Mouse (Mus musculus) gastrocnemius, postnatal 4 days (tissue): ENCODE measurements around the gene Taf11. TPM values are rescaled to one million over a fixed set of nuclear protein-coding genes. Genes with fewer than 3 reads are reported as not detected.

Source experiments
- DNase-seq, 2 experiments: peaks; one replicate each; pipeline ENCODE4 v3.0.0; 2021 to 2022; ENCODE audit warnings: low spot score in 2 of 2, mixed read lengths in 2 of 2
- total RNA-seq, 2 experiments: library from RNA; stranded (reverse); gene quantifications; 2 replicates each; pipeline ENCODE4 v1.2.3; 2021

Taf11 gene
- total RNA-seq, 2 experiments from 2014 or later: 27.7 to 27.9 TPM

DNA sequence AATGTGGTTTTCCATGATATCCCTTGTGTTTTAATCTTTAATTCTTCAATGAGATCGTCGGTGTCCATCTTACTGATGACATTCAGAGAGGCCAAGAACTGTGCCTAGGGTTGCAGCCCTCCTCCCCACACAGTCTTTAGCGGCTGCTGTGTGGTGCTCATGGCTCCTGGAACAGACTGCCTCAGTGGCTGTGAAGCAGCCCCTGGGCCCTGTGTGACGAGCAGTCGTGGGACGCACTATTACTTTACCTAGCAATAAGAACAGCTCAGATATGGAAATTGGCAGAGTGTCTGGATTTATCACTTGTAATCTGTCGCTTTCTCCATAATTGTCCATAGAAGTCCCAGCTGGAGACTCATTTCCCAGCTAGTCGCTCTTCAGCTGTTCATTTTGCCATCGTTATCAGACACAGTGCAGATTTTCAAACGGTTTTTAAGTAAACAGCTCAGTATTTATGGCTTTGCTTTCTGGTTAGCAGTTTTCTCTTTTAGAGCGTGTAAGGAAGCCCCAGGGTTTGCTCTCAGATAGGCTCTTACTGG lies 12.6 kb upstream of the Taf11 start:
- DNase-seq: no peak

DNA sequence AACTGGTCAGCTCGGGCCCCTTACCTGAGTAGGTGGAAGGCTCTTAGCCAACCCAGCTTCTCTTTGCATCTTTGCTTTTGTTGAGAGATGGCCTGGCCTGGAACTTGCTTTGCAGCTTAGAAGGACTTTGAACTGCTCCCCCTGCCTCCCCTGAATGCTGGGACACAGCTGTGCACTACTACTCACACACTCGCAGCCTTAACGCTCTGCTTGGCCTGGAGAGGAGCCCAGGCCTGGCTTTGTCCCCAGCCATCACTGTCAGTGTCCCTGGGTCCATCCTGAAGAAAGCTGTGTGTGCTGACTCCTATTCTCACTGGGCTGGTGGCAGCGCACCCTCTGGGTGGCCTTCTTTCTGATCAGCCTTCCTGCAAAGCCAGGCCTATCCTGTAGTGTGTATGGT lies 11.0 kb upstream of the Taf11 start:
- DNase-seq: peak in 1 of 2 experiments; percentile 46

DNA sequence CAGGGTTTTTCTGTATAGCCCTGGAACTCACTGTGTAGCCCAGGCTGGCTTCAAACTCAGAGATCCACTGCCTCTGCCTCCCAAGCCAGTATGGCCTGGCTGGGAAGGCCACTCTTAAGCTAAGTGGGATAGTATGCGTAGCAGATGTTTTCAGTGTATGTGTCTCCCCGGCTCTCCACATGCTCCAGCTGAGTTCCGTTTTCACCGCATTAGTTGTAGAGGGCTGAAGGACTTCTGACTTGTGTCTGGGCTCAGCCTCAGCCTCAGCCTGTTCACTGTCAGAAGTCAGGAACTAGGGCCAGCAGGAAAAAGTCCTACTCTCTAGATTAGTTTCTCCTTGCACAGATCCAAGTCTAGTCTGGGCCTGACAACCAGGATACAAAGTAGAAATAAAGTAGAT lies 6.7 kb upstream of the Taf11 start:
- no peak for DNase-seq

DNA sequence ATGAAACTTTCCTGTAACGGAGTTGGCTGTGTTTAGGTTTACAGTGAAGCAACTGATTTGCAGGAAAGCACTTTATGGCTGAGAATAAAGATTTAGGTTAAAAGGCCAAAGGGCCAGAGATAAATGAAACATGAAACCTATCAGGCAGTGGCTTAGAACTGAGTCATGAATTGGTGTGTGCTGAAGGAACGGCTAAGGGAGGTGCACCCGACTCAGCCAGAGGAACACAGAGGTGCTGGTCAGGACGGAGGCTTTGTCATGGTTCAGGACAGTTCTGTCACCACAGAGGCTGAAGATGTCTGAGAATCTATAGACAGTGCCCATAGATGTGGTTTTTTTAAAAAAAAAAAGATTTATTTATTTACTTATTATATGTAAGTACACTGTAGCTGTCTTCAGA lies 5.1 kb upstream of the Taf11 start:
- no peak for DNase-seq

DNA sequence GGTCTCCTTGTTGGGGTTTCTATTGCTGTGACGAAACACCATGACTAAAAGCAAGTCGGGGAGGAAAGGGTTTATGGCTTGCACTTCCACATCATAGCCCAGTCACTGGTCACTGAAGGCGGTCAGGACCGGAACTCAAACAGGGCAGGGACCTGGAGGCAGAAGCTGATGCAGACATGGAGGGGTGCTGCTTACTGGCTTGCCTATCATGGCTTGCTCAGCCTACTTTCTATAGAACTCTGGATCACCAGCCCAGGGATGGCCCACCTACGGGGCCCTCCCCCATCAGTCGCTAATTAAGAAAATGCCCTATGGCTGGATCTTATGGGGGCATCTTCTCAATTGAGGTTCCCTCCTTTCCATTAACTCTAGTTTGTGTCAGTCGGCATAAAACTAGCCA lies 1.7 kb upstream of the Taf11 start:
- no peak for DNase-seq

DNA sequence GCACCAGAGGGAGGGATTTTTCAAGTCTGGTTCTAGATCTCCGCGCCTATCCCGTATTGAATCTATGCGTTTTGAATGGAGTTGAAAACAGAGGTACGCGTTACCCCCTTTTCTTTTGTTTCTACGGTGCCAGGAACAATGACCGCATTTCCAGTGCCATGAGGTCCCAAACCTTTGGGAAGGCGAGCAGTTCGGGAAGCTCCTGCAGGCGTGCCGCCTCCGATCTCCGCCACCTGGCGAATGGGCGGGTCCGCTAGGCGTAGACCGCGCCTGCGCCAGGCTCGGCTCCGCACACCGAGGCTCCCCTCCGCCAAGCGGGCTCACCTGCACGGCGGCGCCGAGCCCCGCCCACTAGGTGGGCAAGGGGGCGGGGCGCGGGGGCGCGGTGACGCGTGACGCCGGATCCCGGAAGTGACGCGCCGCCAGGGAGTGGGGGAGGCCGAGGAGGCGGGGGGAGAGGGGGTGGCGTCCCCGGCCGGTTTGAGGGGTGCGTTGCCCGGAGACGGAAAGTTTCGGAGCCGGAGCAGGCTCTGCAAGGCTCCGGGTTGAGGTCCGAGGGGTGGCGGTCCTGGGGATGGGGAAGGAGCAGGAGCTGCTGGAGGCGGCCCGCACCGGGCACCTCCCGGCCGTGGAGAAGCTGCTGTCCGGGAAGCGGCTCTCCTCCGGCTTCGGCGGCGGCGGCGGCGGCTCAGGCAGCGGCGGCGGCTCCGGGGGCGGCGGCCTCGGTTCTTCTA lies 589 bp downstream of the Taf11 start, which contains the start of gene Anks1:
Gene Anks1, plus strand, starts transcription at position 419 of the 734 bp plus-strand sequence.
- peak; percentile 78 to 88 for DNase-seq

DNA sequence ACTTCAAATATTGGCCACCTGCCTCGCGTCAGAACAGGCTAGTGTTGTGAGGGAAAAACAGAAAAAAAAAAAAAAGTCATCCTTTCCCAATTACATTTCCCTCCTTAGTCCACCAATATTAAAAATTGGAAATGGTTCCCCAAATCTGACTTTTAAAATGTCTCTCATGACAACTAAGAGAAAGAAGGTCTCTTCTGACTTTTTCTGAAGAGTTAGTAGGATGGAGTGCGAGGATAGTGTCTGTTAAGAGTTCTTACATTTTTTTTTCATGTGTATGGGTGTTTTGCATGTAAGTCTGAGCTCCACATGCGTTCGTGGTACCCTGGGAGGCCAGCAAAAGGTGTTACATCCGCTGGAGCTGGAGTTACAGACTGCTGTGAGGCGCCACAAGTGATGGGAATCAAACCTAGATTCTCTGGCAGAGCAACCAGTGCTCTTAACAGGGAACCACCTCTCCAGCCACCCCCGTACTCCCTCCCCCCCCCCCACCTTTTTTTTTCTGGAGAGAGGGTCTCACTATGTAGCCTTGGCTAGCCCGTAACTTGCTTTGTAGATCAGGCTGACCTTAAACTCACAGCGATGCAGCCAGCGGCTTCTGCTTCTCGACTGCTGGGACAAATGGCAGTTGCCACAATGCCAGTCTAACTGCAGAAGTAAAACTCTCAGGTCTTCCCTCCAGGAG lies 1.3 kb downstream of the Taf11 start:
- DNase-seq: no peak

DNA sequence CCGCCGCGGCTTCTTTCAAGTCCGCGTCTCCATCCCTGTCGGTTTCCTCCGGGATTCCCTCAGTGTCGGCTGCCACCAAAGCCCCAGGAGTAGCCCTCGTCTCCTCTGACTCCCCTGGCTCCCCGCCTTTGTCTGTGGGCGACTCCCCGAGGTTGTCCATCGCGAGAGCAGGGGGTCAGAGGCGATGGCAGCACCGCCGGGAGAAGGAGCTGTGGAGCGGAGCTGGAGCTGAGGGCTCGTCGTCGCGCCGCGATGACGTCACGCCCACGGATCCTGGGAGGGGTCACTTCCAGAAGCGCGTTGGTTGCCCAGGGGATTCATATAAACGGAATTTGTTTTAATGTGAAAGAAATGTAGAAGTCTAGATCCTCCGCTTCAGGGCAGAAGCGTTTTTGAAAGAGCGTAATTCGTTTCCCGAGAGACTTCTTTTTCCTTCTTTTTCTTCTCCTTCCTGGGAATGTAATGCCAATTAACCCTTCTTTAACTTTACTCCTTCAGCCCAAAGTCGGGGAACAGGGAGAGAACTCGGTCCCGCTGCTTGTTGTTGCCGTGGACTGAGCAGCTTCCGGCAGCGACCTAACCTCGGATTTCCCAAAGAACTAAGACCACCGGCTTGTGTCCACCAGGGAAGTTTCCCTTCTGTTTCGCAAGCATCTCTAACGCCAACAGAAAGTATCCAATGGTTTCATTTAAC lies 2.0 kb downstream of the Taf11 start:
- peak; percentile 92 for DNase-seq

DNA sequence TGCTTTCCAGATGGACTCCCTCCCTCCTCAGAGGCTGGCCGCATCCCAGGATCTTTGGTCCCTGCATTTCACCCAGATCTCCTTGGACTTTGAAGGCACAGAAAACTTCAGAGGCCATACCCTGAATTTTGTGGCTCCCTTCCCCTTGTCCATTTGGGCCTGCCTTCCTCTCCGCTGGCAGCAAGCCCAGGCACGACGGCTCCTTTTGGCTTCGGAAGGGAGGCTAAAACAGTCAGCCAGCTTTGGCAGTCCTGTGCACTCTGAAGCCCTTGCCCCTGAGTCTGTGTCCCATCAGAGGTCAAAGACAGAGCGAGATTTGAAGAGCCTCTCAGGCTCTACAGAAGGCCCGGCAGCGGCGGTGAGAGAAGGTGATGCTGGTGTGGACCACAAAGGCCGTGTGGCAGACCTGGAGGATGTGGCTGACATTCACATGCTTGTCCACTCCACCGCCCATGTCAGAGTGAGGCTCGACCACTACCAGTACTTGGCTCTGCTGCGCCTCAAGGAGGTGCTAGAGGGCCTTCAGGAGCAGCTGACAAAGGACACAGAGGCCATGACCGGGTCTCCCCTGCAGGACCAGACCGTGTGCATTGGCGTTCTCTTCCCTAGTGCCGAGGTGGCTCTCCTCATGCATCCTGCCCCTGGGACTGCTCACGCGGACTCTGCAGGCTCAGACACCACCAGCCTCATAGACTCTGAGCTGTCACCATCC lies 23.0 kb downstream of the Taf11 start:
- no peak for DNase-seq

DNA sequence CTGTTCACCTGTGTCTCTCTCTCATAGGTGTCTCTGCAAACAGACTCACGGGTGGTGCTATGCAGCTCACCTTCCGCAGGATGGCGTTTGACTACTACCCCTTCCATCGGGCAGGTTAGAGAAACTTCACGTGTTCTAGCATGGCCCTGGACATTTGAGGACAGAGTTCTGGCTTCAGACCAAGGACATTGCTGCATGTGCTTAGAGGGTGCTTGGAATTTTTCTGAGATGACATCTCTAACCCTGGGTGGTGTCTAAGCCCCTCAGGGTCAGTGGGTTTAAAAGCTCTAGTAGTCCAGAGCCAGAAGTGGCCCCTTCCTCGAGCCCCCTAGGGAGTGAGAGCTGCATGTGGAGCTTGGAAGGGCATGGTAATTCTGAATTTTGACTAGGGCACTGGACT lies 25.6 kb downstream of the Taf11 start:
- DNase-seq: no peak

DNA sequence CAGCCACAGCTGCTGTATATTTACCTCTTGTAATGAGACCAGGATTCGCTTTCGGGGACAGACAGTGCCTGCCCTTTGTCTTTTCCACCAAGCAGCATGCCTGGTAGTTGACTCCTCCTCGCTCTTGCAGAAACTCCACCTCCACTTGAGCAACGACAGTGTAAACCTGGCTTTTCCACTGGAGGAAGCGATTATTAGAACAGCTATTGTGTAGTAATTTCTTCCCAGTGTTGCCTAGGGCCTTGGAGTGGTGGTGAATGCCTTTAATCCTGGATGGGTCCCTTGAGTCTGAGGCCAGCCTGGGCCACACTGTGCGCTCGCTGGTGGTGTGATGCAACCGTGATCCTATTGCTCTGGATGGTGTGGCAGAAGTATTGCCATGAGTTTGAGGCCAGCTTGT lies 26.5 kb downstream of the Taf11 start:
- DNase-seq: no peak

DNA sequence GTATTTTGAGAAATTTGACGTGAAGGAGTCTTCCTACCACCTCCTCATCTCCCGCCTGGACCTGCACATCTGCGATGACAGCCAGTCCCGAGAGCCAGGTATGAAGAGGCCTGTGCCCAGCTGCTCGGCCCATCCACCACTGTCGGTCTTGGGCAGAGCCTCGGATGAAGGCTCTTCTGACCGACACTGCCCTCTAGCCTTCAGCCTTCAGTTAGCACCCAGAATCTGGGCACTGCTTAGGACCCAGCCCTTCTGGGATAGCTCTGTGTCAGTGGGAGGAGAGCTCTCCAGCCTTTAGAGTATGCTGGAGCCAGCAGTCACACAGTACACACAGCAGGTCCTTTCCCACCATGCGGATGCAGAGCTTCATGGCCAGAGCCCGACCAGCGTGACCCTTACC lies 28.1 kb downstream of the Taf11 start:
- no peak for DNase-seq

DNA sequence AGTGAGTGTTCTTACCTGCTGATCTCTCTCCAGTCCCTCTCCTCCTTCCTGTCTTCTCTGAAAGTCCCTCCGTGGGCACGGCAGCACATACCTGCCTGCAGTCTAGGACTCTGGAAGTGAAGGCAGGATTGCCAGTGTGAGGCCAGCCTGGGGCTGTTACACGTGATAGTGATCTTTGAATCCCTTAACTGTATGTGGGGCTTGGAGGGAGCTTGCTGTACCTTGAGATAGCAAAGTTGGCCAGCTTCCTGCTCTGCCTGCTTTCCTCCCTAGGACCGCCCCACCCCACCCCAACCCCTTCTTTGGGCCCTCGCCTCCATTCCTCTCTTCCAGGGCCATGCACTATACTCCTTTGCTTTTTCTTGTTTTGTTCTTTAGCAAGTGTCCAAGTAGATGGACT lies 35.1 kb downstream of the Taf11 start:
- no peak for DNase-seq

DNA sequence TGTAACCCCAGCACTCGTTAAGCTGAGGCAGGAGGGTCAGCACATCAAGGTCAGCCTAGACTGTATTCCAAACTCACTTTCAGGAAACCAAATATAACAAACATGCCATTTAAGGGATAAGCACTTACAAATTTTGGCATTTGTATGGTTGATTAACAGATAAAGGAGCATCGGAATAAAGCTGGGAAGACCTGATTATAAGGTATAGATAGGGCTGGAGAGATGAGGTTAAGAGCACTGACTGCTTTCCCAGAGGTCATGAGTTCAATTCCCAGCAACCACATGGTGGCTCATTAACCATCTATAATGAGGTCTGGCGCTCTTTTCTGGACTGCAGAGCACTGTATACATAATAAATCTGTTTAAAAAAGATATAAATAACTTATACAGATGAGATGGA lies 36.1 kb downstream of the Taf11 start:
- DNase-seq: no peak

DNA sequence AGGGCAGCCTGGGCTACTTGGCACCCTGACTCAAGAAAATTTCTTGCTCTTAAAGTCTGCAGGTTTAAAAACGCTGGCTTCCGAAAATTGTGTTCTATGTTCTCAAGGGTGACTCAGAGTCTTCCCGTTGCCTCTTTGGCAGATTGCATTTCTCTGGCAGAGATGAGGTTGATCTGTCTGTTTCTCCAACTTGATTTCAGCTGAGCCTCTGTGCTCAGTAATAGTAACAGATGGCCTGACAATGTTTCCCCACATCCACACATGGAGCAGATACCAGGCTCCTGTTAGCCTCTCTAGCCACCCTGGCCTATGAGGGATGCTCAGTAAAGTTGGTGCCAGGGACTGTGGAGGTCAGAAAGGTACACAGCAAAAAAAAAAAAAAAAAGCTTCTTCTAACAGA lies 37.8 kb downstream of the Taf11 start:
- DNase-seq: no peak

DNA sequence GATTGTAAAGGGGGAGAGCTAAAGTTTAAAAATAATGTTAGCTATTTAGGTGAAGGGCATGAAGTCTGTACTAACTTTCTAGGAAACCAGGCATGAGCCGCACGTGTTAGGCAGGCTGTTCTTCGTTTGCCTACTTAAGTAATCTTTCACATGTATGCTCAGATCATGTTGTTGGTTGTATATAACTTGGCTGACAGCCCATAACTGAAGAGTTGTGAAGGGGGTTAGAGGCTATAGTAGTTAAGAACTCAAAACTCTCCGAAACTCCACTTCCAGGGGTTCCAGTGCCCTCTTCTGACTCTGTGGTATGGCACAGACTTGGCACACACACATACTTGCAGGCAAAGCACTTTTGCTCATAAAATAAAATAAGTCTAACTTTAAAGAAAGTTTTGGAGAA lies 42.9 kb downstream of the Taf11 start:
- DNase-seq: no peak

DNA sequence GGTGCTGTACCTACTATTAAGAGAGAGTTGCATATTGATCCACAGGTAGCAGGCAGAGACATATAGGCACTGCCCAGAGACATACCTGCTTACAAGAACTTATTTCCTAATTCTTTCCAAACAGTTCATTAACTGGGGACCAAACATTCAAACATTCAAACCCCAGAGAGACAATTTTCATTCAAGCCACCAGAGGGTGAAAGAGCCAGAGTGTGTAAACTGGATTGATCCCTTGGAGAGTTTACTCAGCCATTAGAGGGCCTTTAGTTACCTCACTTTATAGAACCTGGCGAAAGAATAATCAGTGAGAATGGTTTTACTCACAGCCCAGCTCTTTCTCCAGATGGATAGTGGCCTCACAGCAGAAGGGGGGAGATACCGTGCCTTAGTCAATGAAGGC lies 44.2 kb downstream of the Taf11 start:
- no peak for DNase-seq

DNA sequence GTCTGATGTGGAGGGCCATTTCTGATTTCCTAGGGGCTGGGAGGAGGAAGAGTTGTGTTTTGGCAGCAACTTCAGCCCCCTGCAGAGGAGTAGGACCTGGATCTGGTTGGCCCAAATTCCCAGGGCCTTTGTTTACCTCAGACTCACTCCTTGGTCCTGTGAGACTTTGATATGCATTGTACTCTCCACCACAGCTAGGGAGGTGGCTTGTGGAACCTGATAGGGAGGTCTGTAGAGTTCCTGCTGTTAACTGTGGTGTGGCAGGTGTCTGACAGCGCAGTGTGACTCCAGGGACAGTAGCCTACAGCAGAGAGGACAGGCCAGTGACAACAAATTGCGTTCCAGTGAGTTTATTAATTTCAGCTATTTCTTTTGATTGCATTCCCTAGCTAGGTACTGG lies 50.5 kb downstream of the Taf11 start:
- DNase-seq: no peak

DNA sequence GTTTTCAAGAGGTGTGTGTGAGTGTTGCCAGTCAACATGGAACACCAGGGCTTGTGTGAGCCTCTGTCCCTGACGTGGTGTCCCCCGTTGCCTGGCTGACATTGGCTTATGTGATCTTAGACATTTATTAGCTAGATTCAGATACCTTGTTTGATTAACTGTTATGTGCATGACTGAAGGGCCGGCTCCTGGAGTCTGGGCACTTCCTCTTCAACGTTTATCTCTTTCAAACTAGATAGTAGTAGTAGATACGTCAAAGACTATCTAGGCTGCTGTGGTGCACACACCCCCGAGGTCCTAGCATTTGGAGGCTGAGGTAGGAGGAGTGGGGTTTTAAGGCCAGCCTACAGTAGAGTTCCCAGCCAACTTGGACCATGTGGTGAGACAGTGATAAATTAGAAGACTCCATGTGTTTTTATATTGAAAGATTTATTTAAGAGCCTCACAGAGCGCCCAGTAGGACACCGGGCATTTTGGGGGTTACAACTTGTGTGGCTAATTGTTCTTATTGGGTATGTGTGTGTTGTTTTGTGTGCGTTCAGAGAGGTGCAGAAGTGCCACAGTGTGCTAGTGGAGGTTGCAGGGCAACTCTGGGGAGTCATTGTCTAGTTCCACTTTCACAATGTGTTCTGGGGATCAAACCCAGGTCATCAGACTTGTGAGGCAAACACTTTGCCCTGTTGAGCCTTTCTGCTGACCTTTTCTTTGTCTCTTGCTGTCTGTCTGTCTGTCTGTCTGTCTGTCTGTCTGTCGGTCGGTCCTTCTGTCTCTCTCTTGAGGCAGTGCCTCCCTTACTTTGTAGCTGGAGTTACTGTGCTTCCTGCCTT lies 51.8 kb downstream of the Taf11 start:
- no peak for DNase-seq

DNA sequence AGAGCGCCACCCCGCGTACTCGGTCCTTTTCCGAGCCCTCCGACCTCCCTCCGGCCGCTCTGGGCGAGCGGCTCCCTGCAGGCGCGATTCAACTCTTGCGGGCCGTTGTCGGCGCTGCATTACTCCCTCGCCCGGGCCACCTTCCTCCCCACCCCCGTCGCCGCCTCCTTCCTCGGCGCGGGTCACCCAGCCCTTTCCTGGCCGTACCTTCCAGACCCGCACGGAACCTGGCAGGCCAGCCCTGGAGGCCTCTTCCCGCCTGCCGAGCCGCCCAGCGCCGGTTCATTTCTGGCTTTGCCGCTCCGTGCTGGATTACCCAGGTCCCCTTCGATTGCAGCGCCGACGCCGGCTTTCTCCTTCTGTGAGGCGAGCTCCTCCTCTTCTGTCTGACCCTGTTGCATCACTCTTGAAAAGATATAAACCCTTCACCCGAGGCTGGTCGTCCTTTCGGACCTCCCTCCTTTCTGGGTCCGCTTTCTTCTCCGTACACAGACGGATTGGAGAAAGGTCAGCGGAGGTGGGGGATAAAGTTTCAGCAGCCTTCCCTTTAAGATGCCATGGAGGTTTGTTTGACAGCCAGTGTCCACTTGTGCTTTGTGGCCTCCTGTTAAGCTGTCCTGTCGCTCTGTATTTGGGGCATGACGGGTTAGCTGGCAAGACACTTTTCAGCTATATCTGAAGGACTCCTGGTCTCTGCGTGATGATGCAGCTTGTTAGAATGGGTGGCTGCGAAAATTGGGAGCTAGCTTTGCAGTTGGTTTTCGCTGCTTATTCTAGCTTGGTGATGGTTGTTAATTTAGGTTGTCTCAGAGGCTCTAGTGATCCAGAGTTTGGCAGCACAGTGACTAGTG lies 52.6 kb downstream of the Taf11 start:
- peak; percentile 36 to 62 for DNase-seq
